Mouse (Mus musculus) urinary bladder, postnatal 14 days (tissue): ENCODE data around the gene Ccnt2.
"Not testable (repeated sequence)": the region's sequence is repeated elsewhere in the genome, so short reads cannot be mapped to it uniquely, and the experiment has no call there.

ENCODE experiments used
- DNase-seq: peaks from one replicate; pipeline ENCODE4 v3.0.0; 2021; ENCODE audit warnings: low spot score

Gene Ccnt2

GRCm38 (mm10) chr1:127773803-127774500 is at the start of gene Ccnt2:
Gene Ccnt2 (plus strand): TSS chr1:127774164.
- peak; percentile 99 for DNase-seq

DNA sequence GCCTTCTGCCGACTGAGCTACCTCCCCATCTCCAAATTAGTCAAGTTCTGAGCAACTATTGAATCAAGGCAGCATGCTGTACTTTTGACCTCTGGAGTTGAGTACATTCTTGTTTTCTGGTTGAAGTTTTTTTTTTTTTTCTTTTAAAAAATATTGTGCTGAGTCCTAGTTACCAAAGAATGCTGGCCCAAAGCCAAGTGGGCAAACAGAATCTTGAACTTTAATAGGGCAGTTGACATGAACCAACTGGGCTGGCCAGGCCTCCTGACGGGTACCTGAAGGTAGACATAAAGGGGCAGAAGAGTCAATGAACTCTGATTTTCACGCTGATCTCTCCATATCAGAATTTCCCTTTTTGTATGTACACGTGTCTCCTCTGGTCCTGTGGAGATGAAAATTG is 44.9 kb upstream of the Ccnt2 start, which contains the start of gene Acmsd:
TSS of gene Acmsd (plus strand) at position 318 of the 400 bp plus-strand sequence.
- no peak for DNase-seq

DNA sequence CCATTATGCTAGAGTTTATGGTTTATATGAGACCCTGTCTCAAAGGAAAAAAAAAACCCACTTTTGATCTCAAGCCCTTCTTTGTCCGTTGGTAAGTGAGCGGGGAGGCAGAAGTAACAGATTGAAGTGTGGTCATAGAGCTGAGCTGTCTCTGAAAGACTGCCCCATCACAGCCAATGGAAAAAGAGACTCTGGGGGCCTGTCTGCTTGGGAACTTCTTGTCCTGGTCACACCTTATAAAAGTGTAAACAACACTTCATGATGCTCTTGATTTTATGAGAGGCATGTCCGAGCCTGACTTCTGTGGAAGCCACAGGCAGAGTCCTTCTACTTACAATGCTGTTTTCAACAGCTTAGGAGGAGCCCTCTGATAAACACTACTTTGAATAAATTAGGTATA is 42.9 kb upstream of the Ccnt2 start:
- DNase-seq = no peak

GRCm38 (mm10) chr1:127732435-127732834 is 41.5 kb upstream of the Ccnt2 start:
- no peak for DNase-seq

GRCm38 (mm10) chr1:127732841-127733240 is 41.1 kb upstream of the Ccnt2 start:
- no peak for DNase-seq

DNA sequence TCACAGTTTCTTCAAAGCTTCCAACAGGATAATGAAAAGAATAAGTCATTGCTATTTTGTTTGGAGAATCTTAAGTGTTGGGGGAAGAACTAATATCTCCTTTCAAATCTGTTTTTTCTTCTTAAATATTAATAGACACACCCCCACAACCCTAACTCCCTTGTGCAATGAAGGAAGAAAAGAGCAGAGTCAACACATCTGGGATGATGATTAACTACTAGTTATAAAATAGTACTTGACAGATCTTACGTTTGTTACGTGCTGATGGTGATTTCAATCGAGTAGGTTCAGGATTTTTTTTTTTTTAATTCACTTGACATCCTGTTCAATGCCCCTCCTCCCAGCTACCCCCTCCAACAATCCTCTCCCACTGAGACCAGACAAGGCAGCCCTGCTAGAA is 38.6 kb upstream of the Ccnt2 start:
- DNase-seq = no peak

- DNase-seq = no peak
Observed at GRCm38 (mm10) chr1:127750401-127751102, 23.4 kb upstream of the Ccnt2 start.

DNA sequence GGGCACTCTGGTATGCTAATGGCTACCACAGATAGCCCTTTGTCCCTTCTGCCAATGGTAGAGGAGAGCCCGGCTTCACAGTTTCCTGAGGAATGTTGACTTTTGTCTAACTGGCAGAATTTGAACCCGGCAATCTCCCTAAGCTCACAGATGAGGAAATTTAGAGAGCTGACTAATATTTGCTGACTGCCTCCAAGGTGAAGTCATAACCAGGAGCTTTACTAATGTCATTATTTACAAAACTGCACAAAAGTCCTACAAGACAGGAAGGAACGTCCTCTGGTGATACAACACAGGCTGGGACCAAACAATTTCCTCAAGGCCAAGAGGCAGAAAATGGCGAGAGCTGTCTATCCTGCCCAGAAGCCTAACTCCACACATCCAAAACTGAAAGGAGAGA is 18.2 kb upstream of the Ccnt2 start:
- no peak for DNase-seq

DNA sequence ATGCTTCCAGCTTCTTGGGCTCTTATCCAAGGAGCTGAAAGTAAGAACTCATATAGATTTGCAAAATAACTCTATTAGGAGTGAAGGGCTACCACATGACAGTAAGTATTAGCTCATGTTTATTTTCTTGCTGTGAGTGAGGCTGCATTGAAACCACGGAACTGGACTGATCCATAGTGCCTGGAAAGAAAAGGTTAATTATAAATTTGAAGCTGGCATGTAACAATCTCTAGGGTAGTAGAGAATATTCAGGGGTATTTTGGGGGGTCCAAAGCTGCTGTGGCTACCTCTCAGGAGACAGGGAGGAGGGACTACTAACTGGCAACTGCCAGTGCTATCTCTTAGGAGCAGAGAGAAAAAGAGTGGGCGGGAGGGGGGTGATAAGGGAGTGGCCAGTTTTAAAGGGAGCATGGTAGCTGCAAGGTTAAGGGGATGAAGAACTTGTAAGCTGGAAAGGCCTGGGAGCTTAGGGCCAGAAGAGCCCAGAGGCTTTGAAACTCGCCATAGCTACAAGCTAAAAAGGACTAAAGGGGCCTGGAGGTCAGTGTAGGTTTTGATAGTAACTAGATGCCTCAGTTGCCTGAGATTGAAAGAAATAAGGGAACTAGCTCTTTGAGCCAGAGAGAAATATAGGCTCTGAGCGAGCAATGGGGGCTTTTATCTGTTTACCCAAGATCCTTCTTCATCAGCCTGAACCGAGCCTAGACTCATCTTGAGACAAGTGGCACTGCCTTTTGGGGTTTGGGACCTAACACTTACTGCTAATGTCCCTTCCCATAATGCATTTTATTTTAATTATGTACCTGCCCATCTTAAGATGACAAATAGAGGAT is 17.4 kb upstream of the Ccnt2 start:
- DNase-seq = no peak

DNA sequence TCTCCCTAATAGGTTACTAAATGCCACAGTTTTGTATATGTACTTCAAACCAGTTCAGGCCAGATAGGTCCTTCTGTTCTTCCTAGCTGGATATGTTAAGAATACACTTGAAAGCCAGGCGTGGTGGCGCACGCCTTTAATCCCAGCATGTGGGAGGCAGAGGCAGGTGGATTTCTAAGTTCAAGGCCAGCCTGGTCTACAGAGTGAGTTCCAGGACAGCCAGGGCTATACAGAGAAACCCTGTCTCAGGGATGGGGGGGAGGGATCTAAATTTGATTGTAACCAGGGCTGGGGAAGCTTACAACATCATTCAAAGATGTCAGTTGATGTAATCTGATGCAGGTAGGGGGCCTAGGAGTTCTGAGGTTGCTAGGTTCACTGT is 16.8 kb upstream of the Ccnt2 start:
- not testable (repeated sequence) for DNase-seq

DNA sequence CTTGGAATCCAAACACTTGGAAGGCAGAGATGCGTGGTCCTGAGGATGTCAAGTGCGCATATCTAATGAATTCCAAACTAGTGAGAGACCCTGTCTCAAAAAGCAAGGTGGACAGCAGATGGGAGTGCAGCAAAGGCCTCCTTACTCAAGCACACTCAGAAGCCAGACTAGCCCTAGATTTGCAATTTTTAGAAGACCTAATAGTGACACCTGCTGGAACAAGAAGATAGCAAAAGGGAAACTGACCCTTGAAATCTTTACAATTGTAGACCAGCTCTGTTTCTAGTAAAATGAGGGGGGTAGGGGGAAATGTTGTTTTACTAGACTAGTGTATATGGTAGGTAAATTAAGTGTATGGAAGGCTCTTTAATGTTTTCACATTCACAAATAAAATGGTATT is 8.5 kb upstream of the Ccnt2 start:
- DNase-seq = no peak

DNA sequence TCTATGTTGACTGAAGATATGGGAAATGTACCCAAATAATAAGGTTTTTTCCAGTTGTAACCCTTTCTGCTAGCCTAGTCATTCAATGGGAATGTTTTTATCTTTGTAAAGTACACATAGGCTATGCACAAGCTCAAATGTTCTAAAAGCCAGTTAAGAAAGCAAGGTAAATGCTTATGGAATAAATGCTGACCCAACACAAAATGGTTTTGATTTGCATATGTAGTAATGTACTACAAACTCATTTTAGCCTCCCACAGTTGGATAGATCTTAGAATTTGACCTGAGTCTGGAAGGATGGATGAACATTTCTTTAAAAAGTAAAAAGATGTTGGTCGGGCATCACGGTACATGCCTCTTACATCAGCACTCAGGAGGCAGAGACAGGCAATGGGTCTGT is 7.2 kb upstream of the Ccnt2 start:
- no peak for DNase-seq

- no peak for DNase-seq
Observed at GRCm38 (mm10) chr1:127773198-127773802, 664 bp upstream of the Ccnt2 start.

DNA sequence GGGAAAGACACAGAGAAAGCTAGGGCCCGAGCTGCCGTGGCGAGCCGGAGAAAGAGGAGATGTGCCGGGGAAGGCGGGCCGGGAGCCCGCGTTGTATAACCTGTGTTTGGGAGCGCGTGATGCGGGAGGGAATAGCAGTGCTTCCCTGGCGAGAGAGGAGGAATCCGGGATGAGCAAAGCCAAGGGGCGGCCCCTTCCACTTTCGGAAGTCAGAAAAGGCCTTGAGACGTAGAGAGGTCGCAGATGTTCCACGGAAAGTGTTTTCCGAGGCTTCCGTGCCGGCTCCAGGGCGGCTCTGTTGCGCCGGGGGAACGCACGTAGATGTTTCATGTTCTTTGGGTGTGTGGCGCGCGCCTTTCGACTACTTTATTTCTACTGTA is 527 bp downstream of the Ccnt2 start:
- no peak for DNase-seq

- DNase-seq = no peak
Observed at GRCm38 (mm10) chr1:127775206-127775720, 1.3 kb downstream of the Ccnt2 start.

- no peak for DNase-seq
Observed at GRCm38 (mm10) chr1:127776246-127776645, 2.3 kb downstream of the Ccnt2 start.

DNA sequence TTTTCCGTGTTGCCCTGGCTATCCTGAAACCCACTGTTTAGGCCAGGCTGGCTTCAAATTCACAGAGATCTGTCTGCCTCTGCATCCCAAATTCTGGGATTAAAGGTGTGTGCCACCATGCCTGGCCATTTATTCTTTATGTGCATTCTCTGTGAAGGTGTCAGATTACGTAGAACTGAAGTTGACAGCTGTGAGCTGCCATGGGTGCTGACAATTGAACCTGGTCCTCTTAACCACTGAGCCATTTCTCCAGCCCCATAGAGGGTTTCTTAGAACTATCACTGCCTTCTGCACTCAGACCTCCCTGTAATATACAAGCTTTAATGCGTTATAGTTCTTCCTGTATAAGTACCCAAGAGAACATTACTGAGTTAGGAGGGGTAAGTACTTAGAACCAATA is 4.6 kb downstream of the Ccnt2 start:
- DNase-seq = no peak

- DNase-seq = no peak
Observed at GRCm38 (mm10) chr1:127780142-127780541, 6.2 kb downstream of the Ccnt2 start.

- DNase-seq = no peak
Observed at GRCm38 (mm10) chr1:127780849-127781248, 6.9 kb downstream of the Ccnt2 start.

DNA sequence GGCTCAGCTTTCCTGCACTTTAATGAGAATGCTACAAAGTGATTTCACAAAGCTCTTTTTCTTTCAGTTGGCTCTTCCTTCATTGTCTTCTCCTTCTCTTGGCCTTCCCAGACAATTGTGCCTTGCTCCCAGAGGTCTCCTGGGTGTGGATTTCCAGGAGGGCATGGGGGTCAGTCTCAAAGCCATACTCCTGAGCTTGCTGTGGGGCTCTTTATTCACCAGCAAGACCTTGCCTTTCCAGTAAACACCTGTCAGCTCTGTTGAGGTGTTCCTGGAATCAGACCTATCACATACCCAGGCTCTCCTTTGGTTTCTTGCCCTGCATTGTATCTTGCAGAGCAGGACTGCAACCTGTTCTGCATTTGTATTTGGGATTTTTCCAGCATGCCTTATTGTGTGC is 9.9 kb downstream of the Ccnt2 start:
- no peak for DNase-seq

DNA sequence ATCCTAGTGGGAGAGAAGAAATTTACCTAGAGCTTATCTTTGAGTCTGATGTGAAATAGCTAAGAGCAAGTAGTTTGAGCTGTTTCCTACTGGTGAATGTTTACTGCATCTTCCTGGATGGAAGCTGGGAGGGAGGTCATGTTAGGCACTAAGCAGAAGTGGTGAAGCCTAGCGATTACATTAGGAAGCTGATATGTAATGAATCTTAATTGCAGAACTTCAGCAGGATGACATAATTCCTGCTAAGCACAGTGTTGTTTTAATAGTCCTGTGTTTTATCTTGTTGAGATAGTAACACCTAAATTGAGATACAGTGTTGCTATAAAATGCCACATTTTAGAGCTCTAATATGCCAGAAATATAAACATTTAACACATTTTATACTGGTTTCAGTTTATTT is 11.9 kb downstream of the Ccnt2 start:
- DNase-seq = no peak

- no peak for DNase-seq
Observed at GRCm38 (mm10) chr1:127788943-127789342, 15.0 kb downstream of the Ccnt2 start.
